In the genomic region with DNA sequence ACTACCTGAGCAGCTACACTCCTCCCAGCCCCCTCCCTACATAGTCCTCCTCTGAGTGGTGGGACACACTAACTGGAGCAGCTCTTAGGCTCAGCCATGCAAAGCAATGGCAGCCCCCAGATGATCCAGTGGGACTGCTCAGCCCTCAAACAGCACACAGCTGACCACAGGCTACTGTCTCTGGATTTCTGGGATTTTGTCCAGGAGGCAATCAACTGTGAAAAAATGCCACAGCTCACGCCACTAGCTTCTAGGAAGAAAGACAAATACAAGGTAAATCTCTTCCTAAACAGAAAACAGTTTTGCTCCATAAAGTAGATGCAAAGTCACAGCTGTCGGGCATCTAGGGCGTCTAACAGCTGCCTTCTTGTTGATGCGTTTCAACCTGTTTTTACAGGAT, we compare ENCODE assay signal across 13 mouse cellular contexts.
DNase-seq lines count a peak whose midpoint lies in the region; ATAC-seq and TF ChIP-seq lines count a peak whose summit lies in the region.
"Had no signal": no experiment of that assay in that cellular context is flagged by ENCODE, and none has a peak within 500 bp of the region (broad histone marks: within the 10 kb centered on the region; RNA-seq: fewer than 3 reads in every experiment).

No protein-coding gene starts in this region.

- peak; percentile 44 for DNase-seq in intestine, embryonic 14.5 days (ENCODE audit: low spot score)
- DNase-seq in Patski (ENCODE audit: low read depth, low spot score), result peak; percentile 92
- peak; percentile 34 for DNase-seq in embryonic facial prominence, embryonic 14.5 days (ENCODE audit: low spot score)
- DNase-seq in kidney, postnatal 14 days, result peak; percentile 71
- no peak for DNase-seq in thymus, postnatal 10 days (ENCODE audit: low spot score in 2 of 2)
- DNase-seq in spleen, adult 12 weeks (ENCODE audit: low spot score), result no peak
- DNase-seq in urinary bladder, postnatal 25 days (ENCODE audit: low spot score), result no peak
- DNase-seq: gastrocnemius, postnatal 10 days; thymus, postnatal 14 days had no signal

- H3K9me3 ChIP-seq in intestine, embryonic 14.5 days (ENCODE audit: control insufficient read depth, low read length), result no peaks in the 10 kb centered on the region
- no peaks in the 10 kb centered on the region for H3K9me3 ChIP-seq in intestine, embryonic 15.5 days
- no peaks in the 10 kb centered on the region for H3K9me3 ChIP-seq in embryonic facial prominence, embryonic 14.5 days (ENCODE audit: control insufficient read depth, low read length)
- H3K9me3 ChIP-seq: forebrain, embryonic 12.5 days; limb, embryonic 13.5 days had no signal

- H3K4me1 ChIP-seq in intestine, embryonic 14.5 days (replicated peaks; ENCODE audit: control insufficient read depth, insufficient read depth, low read length), result peaks cover 23% of the 10 kb centered on the region
- H3K4me1 ChIP-seq in intestine, embryonic 15.5 days (replicated peaks), result no peaks in the 10 kb centered on the region
- H3K4me1 ChIP-seq in embryonic facial prominence, embryonic 14.5 days (ENCODE audit: control insufficient read depth, insufficient read depth, low read length), result peaks cover 4% of the 10 kb centered on the region; the same call in 1 of the 2 replicates

- POLR2A ChIA-PET in Patski (lab: Charles Lee), result interaction anchor here (0.6 to 0.7 kb wide), 2 partner anchors 127 to 441 kb away, joined by 3 to 6 read pairs; no protein-coding TSS in a partner anchor

- CTCF ChIA-PET in Patski (lab: Charles Lee), result no interaction called here

- H3K4me2 ChIP-seq in intestine, embryonic 14.5 days (ENCODE audit: low read length), result no peak overlapping the region
- no peak overlapping the region for H3K4me2 ChIP-seq in intestine, embryonic 15.5 days (replicated peaks)
- no peak overlapping the region for H3K4me2 ChIP-seq in embryonic facial prominence, embryonic 14.5 days (ENCODE audit: low read depth, low read length)
- H3K4me2 ChIP-seq: forebrain, embryonic 12.5 days; limb, embryonic 13.5 days had no signal

- ATAC-seq in intestine, embryonic 14.5 days (replicated peaks; ENCODE audit: low FRiP score, low TSS enrichment, low read depth), result no peak
- ATAC-seq in intestine, embryonic 15.5 days, result no peak
- peak; percentile 44 for ATAC-seq in Patski
- no peak for ATAC-seq in embryonic facial prominence, embryonic 14.5 days (ENCODE audit: low read depth)

- H3K9ac ChIP-seq in intestine, embryonic 14.5 days (ENCODE audit: low read length), result no peak overlapping the region
- no peak overlapping the region for H3K9ac ChIP-seq in intestine, embryonic 15.5 days
- no peak overlapping the region for H3K9ac ChIP-seq in embryonic facial prominence, embryonic 14.5 days (ENCODE audit: low read depth, low read length)
- H3K9ac ChIP-seq: forebrain, embryonic 12.5 days; limb, embryonic 13.5 days had no signal

- in situ Hi-C loops in Patski (cut with MboI; ENCODE audit: low pct_unique_long_range_greater_than_20kb), result loop anchor here (5.0 to 10.0 kb wide), 3 partner anchors 103 to 705 kb away; no protein-coding TSS in a partner anchor

- 58% methylated on average over 4 of the region's 4 CpGs for WGBS in intestine, embryonic 14.5 days
- 60% methylated on average over 4 of the region's 4 CpGs for WGBS in intestine, embryonic 15.5 days
- 54% methylated on average over 4 of the region's 4 CpGs for WGBS in embryonic facial prominence, embryonic 14.5 days

- H3K36me3 ChIP-seq in intestine, embryonic 14.5 days (ENCODE audit: control insufficient read depth, insufficient read depth, low read length), result no peaks in the 10 kb centered on the region
- no peaks in the 10 kb centered on the region for H3K36me3 ChIP-seq in intestine, embryonic 15.5 days
- no peaks in the 10 kb centered on the region for H3K36me3 ChIP-seq in embryonic facial prominence, embryonic 14.5 days (ENCODE audit: control insufficient read depth, insufficient read depth, low read length)
- H3K36me3 ChIP-seq: forebrain, embryonic 12.5 days; limb, embryonic 13.5 days had no signal

- H3K27me3 ChIP-seq in intestine, embryonic 14.5 days (replicated peaks; ENCODE audit: control insufficient read depth, insufficient read depth, low read length), result no peaks in the 10 kb centered on the region
- H3K27me3 ChIP-seq in intestine, embryonic 15.5 days (replicated peaks), result no peaks in the 10 kb centered on the region
- no peaks in the 10 kb centered on the region for H3K27me3 ChIP-seq in Patski
- no peaks in the 10 kb centered on the region for H3K27me3 ChIP-seq in embryonic facial prominence, embryonic 14.5 days (replicated peaks; ENCODE audit: control insufficient read depth, insufficient read depth, low read length)
- H3K27me3 ChIP-seq: forebrain, embryonic 12.5 days; limb, embryonic 13.5 days had no signal

- H3K4me3 ChIP-seq in intestine, embryonic 14.5 days (ENCODE audit: low read depth, low read length), result no peak overlapping the region
- H3K4me3 ChIP-seq in intestine, embryonic 15.5 days (replicated peaks), result no peak overlapping the region
- H3K4me3 ChIP-seq in embryonic facial prominence, embryonic 14.5 days (ENCODE audit: low read depth, low read length), result no peak overlapping the region
- H3K4me3 ChIP-seq: forebrain, embryonic 12.5 days; layer of hippocampus, adult 2 months; limb, embryonic 13.5 days had no signal

- TF ChIP-seq CTCF in Patski (IDR thresholded peaks at IDR 0.05), result no peak

- no peak overlapping the region for H3K27ac ChIP-seq in intestine, embryonic 14.5 days (ENCODE audit: low read depth)
- no peak overlapping the region for H3K27ac ChIP-seq in intestine, embryonic 15.5 days
- no peak overlapping the region for H3K27ac ChIP-seq in embryonic facial prominence, embryonic 14.5 days (replicated peaks; ENCODE audit: low read depth, low read length)
- H3K27ac ChIP-seq: forebrain, embryonic 12.5 days; layer of hippocampus, adult 2 months; limb, embryonic 13.5 days had no signal

Comparison
In these comparisons a context has a peak if more than half of its experiments do, and no peak if none do; other contexts are left out.
1. DNase-seq: peak in intestine, embryonic 14.5 days (single experiment), Patski (single experiment), embryonic facial prominence, embryonic 14.5 days (single experiment) and kidney, postnatal 14 days (single experiment); none in thymus, postnatal 10 days (0 of 2), spleen, adult 12 weeks (single experiment) and urinary bladder, postnatal 25 days (single experiment).